Mouse (Mus musculus): ENCODE results near the gene Ppm1e. TPM values are rescaled to one million over a fixed set of nuclear protein-coding genes. Genes with fewer than 3 reads are reported as not detected.

The Ppm1e gene
- 90.0 TPM for polyA plus RNA-seq (2015; fragmentation: Illumina TruSeq; extraction: RNeasy Lipid Tissue Mini Kit (QIAGEN cat#74804); ENCODE audit: low read depth, low replicate concordance)

DNA sequence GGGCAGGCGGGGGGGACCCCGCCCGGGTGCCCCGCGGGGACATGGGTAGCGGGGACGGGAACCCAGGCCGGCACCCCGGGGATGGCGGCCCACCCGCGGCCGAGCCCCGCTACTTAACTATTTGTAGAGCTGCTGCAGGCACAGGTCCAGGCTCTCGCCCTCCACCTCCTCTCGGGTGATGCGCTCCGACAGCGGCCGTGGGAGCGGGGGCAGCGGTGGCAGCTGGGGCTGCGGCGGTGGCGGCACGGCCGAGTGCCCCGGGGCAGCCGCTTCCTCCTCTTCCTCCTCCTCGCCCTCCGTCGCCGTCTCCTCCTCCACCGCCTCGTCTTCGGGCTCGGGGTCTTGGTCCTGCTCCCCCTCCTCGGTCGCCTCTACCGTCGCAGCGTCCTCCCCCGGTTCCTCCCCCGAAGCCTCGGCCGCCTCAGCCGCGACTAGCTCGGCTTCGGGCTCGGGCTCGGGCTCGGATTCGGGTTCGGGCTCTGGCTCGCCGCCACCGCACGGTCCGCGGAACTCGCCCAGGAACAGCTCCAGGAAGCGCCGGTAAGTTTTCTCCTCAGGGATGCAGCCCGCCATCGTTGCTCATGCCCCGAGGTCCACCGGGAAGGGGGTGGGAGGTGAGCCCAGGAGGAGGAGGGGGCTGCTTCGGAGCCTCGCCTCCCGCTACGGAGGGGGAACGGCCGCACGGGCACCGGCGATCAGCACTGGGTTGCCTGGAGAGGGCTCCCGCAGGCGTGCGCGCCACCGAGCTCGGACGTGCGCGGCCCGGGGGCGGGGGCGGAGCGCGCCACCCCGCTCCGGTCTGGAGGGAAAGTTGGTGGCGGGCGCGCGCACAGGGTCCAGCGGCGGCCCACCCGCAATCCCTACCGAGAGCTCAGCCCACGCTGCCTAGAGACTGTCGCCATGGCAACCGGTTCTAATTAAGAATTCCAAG lies at the start of gene Ppm1e:
Gene Ppm1e, minus strand, starts transcription at position 693 of the 931 bp plus-strand sequence.

DNA sequence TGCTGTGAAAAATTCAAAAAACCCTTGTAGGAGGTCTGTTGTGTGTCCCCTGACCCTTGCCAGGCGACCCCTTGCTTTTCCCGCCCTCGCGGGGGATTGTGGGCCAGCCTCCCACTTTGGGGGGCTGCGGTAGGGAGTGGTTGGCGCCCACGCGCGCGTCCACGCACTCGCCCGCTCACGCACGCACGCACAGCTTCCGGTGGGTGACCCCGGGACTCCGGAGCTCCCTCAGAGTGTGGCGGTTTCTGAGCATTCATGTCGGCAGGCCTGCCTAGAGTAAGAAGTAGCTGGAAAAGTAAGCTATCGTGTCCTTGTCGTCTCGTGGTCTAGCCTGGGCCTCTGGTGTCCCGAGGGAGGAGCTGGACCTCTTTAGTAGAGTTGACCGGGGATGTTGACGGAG lies 46.1 kb upstream of the Ppm1e start, which contains the start of the genes Rad51c and Tex14:
Gene Rad51c, minus strand, starts transcription at position 79 of the 400 bp plus-strand sequence.
Gene Tex14, plus strand, starts transcription at position 190 of the 400 bp plus-strand sequence.

Other genes with a start within 250 kb of the Ppm1e start
- gene Ska2, start 249.8 kb downstream of the Ppm1e start, polyA plus RNA-seq (2015; fragmentation: Illumina TruSeq; extraction: RNeasy Lipid Tissue Mini Kit (QIAGEN cat#74804); ENCODE audit: low read depth, low replicate concordance) = 18.7 TPM
- 184 TPM for gene Trim37, start 231.9 kb downstream of the Ppm1e start, polyA plus RNA-seq (2015; fragmentation: Illumina TruSeq; extraction: RNeasy Lipid Tissue Mini Kit (QIAGEN cat#74804); ENCODE audit: low read depth, low replicate concordance)
- 4.5 TPM for gene Rad51c, start 45.9 kb upstream of the Ppm1e start, polyA plus RNA-seq (2015; fragmentation: Illumina TruSeq; extraction: RNeasy Lipid Tissue Mini Kit (QIAGEN cat#74804); ENCODE audit: low read depth, low replicate concordance)
- gene Tex14, start 46.0 kb upstream of the Ppm1e start, polyA plus RNA-seq (2015; fragmentation: Illumina TruSeq; extraction: RNeasy Lipid Tissue Mini Kit (QIAGEN cat#74804); ENCODE audit: low read depth, low replicate concordance) = 0.52 TPM
- gene Gm11492, start 207.6 kb upstream of the Ppm1e start, polyA plus RNA-seq (2015; fragmentation: Illumina TruSeq; extraction: RNeasy Lipid Tissue Mini Kit (QIAGEN cat#74804); ENCODE audit: low read depth, low replicate concordance) = not detected
- 375 TPM for gene Sept4, start 209.9 kb upstream of the Ppm1e start, polyA plus RNA-seq (2015; fragmentation: Illumina TruSeq; extraction: RNeasy Lipid Tissue Mini Kit (QIAGEN cat#74804); ENCODE audit: low read depth, low replicate concordance)
- gene Mtmr4, start 233.1 kb upstream of the Ppm1e start, polyA plus RNA-seq (2015; fragmentation: Illumina TruSeq; extraction: RNeasy Lipid Tissue Mini Kit (QIAGEN cat#74804); ENCODE audit: low read depth, low replicate concordance) = 40.4 TPM